Mouse (Mus musculus) heart, embryonic 10.5 days (tissue): ENCODE data around the gene Gm16430. TPM values are rescaled to one million over a fixed set of nuclear protein-coding genes. Genes with fewer than 3 reads are reported as not detected.
"Not testable (repeated sequence)": the region's sequence is repeated elsewhere in the genome, so short reads cannot be mapped to it uniquely, and the experiment has no call there.

Experiments used
- DNase-seq: peaks from one replicate; pipeline ENCODE4 v3.0.0-alpha.2; 2017; ENCODE audit warnings: low spot score
- H3K27ac ChIP-seq: fragments of 300-500 bp; sonication (generic); 2 replicates; pipeline ENCODE4 v1.5.1; 2016; ENCODE audit warnings: mild to moderate bottlenecking
- H3K27me3 ChIP-seq: fragments of 300-500 bp; sonication (generic); 2 replicates; pipeline ENCODE4 v1.6.1; 2016; ENCODE audit warnings: mild to moderate bottlenecking; ENCODE audit not compliant: poor library complexity, insufficient read depth, severe bottlenecking
- H3K36me3 ChIP-seq: fragments of 300-500 bp; sonication (generic); 2 replicates; pipeline ENCODE4 v1.6.1; 2016; ENCODE audit warnings: mild to moderate bottlenecking, moderate library complexity
- H3K4me1 ChIP-seq: fragments of 300-500 bp; sonication (generic); 2 replicates; pipeline ENCODE4 v1.6.1; 2016; ENCODE audit warnings: mild to moderate bottlenecking
- H3K4me3 ChIP-seq: fragments of 300-500 bp; sonication (generic); 2 replicates; pipeline ENCODE4 v1.5.1; 2016; ENCODE audit warnings: mild to moderate bottlenecking, moderate library complexity
- H3K9me3 ChIP-seq: fragments of 300-500 bp; sonication (generic); 2 replicates; pipeline ENCODE4 v1.6.1; 2016; ENCODE audit warnings: mild to moderate bottlenecking, moderate library complexity
- WGBS: fragments of 180-500 bp; shearing (Covaris S2); methylation state at CpG from one replicate; pipeline ENCODE4 v1.1.7; 2016; 5-methylcytosine and 5-hydroxymethylcytosine counted together
- polyA plus RNA-seq: library from polyadenylated mRNA; unstranded; fragments of >200 nt; fragmentation: Nextera tagmentation; extraction: Ambion mirVana; gene quantifications from 2 replicates; pipeline ENCODE4 v1.2.1, GENCODE M21; 2016

The Gm16430 gene
- polyA plus RNA-seq, result not detected in 2 replicates

GRCm38 (mm10) chrX:54621911-54622310, at the start of gene Gm16430:
Gm16430 (plus strand) TSS chrX:54622211.
- not testable (repeated sequence) for H3K27ac ChIP-seq, H3K4me3 ChIP-seq, H3K4me1 ChIP-seq, H3K27me3 ChIP-seq, H3K36me3 ChIP-seq, H3K9me3 ChIP-seq, DNase-seq
- WGBS, result no CpG with 5 or more reads among the region's 7 CpGs

Other genes with a start within 250 kb of the Gm16430 start
- not detected in 2 replicates for gene Gm16405, start 91.0 kb upstream of the Gm16430 start, polyA plus RNA-seq